Mouse (Mus musculus) heart, postnatal 25 days (tissue): ENCODE measurements around the gene Lrmda. TPM values are rescaled to one million over a fixed set of nuclear protein-coding genes. Genes with fewer than 3 reads are reported as not detected.

Source experiments
- DNase-seq: peaks from one replicate; pipeline ENCODE4 v3.0.0; 2022; ENCODE audit warnings: low spot score
- intact Hi-C: fragments of 180-260 bp; cut with DNase I; formaldehyde crosslinking; loops from one replicate; pipeline ENCODE4 v1.15.1; 2025
- total RNA-seq, 2 experiments: library from RNA; stranded (reverse); gene quantifications; 2 replicates each; pipeline ENCODE4 v1.2.3; 2021

The Lrmda gene
- total RNA-seq, 2 experiments from 2014 or later: 0.83 to 1.8 TPM

- DNase-seq: no peak
- intact Hi-C loops: no loop called here
Measured at GRCm38 (mm10) chr14:22036338-22036737, 16.8 kb downstream of the Lrmda start.

DNA sequence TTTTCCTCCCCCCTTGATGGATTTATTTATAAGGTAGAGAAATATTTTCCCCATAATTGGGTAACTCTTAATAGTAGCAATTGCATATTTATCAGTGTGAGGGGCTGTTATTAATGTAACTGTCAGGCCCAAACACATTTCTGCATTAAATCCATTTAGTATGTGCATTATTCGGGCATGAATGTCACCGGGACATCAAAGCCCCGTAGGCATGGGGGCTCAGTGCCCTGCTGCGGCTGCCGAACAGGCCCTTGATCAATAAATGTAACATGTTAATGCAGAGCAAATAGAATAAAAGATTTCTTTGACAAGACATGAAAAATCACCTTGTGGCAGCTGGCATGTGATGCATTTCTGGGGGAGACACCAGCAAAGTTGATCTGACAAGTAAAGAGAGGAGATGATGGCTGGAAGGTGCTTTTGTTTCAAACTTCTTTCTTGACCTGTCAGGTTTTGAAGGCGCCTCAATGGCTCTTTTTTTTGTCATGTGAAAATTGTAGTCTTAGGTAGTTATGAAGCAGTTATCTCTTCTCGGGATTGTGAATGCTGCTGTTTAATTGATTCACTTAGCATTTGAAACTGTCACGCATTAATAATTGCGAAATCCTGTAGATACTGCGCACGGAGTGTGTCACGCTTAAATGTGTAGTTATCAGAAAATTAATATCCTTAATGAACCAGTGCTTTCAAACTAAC is 17.4 kb downstream of the Lrmda start:
- intact Hi-C loops: no loop called here
- no peak for DNase-seq

DNA sequence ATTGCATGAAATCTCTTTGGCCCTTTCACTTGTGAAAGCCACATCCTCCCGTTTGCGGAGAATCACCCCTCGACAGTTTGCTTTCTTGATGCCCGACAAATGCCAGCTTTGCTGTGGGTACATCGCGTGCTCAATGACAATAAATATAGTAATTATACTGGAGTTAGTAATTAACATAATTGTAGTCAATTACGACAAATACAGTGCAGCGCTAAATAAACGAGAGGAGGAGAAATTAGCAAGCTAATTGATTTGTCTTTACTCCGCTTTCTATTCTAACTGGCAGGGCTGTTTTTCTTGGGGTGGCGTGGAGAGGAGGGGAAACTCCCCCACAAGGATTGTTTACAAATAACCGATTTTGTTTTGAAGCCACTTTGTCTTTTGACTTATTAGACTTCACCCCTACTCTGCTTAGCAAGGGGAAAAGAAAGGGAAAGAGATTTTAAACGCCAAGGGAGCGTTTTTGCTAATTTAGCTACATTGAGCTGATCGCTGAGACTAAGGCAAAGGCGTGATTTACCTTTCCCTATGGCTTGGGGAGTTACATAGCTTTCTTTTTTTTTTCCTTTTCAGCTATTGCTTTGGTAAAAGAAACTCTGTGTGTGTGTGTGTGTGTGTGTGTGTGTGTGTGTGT is 18.1 kb downstream of the Lrmda start:
- intact Hi-C loops: no loop called here
- DNase-seq: no peak

DNA sequence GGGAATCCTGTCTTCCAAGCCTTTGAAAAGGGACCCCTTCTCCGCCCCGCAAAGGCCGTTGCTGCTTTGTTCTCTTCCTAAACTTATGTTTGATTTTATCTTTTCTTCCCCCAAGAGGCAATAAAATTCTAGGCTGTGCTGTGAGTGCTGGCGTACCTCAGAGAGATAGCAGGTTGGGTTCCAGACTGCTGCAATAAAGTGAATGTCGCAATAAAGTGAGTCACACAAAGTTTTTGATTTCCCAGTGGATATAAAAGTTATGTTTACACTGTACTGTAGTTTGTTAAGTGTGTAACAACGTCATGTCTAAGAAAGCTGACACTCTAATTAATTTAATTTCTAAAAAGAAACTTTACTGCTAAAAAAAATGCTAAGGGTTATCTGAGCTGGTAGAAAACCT is 22.6 kb downstream of the Lrmda start:
- DNase-seq: no peak
- intact Hi-C loops: no loop called here

DNA sequence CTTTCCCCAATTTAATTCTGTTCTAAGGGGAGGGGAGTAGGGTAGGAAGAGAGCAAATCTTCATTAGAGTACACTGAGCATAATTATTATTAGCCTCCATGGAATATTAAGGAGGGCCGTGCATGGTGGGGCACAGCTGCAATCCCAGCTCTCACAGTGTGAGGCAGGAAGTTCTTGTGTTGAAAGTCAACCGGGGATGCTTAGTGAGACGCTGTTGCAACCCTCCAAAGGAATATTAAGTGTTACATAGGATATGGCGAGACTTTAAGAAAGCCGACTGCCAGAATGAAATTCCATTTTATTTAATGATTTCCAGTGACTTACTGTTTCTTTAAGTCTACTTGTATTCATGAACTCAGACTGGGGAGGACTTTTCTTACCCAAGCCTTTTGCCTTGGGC is 23.9 kb downstream of the Lrmda start:
- intact Hi-C loops: no loop called here
- DNase-seq: no peak

DNA sequence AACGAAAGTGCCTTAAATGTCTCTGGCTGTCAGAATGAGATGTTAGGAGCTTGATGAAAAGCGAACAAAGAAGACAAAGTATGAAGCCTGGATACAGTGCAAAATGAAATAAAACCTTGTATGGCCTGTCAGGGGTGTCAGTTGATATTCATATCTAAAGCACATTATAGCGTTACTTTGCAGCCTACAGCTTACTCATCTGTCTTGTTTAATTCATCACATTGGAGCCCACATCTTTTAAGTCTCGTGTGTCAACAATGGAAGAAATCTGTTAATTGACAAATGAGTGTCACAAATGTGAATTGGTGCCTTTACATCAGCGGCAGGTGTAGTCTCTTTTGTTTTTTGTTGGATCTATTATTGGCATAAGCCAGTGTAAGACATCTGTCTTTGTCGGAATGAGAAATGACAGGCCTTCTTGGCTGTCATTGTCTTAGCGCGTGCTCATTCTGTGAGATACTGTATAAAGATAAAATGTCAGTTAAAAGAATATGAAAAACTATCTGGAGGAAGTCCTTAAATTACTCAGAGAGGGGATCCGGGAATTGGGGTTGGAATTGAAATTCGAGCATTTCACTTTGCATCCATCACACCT is 26.8 kb downstream of the Lrmda start:
- intact Hi-C loops: no loop called here
- no peak for DNase-seq

DNA sequence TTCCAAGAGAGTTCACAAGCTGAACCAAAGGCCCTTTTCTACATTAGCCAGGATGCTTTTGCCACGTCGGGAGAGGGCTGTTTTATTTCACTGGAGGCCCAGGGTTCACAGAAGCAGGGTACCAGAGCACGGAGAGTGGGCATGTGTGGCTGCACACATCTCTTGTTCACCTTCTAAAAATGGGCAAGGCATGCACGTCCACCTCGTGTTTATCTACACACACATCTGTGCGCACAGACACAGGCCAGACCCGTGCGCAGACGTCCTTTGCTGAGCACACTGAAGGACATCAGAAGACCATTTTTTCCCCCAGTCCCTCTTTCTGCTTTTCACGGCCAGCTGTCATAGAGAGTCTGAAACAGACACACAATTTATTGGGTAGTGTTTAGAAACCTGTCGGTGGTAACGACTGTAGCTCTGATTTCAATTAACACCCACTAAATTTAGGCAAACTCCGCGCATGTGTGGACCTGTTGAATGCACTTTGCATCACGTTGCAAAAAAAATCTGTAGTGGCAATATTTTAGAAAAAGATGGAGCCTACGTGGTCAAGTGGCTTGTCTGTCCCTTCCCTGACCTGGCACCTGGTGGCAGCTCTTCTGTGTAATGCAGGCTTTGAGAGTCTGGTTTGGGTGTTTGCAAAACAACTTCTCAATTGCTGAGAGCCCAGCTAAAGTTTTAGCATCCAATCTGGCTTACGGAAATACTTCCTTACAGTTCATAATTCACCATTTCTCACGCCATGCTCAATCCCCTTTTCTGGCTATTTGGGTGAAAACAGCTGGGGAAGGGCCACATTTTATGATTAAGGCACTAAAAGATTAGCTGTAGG is 28.8 kb downstream of the Lrmda start:
- no peak for DNase-seq
- intact Hi-C loops: no loop called here

- intact Hi-C loops: no loop called here
- no peak for DNase-seq
Measured at GRCm38 (mm10) chr14:22048900-22049199, 29.3 kb downstream of the Lrmda start.

DNA sequence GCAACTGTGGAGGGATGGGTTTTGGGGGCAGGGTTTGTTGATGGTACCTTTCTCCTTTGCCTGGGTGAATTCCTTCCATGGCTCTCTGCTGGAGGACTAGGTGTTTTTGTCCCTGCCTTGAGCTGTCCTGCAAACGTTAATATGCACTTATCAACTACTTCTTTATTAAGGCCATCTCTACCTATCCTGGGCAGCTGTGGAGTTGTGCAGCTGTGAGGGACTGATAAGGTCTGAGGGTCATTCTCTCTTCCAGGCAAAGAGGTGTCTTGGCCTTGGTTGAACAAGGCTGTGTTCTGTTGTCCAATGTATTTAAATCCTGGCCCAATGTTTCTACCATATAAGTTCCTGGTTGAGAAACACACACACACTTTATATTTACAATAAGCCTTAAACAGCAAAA is 29.8 kb downstream of the Lrmda start:
- intact Hi-C loops: no loop called here
- no peak for DNase-seq

- intact Hi-C loops: no loop called here
- peak; percentile 20 for DNase-seq
Measured at GRCm38 (mm10) chr14:22051941-22052664, 32.6 kb downstream of the Lrmda start.

DNA sequence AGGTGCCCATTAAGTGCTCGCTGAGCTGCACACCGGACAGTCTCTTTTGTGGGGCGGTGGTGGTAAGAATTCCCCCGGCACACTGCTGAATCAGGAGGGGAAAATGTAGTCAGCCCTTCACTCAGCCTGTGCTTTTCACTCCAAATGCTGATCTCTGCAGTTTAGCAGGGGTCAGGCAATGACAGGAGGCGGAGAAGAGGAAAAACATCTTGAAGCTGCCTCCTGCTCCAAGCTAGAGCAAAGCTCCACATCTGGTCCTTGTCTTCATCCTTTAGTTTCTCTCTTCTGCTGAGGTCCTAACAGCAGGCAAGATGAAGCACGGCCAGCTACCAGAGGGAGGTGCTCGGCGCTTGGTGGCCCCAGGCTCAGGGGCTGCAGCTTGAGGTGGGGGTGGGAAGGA is 36.1 kb downstream of the Lrmda start:
- intact Hi-C loops: no loop called here
- no peak for DNase-seq

GRCm38 (mm10) chr14:22056246-22056645 is 36.7 kb downstream of the Lrmda start:
- no peak for DNase-seq
- intact Hi-C loops: no loop called here

DNA sequence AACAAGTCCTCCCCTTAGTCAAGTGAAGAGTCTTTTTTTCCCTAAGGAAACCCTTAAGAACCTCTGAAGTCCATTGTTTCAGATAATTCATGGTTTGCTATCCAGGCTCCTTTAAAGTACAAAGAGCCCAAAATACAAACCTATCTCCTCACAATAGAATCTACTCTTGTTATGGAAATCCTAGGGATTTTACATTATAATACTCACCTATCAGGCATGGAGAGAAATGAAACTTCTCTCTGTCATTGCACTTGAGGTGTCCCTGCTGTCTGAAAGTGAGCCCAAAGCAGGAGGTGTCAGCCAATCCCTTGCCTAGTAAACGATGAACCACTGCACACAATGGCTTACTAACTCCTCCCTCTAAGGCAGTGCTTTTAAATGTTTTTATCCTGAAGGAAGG is 39.2 kb downstream of the Lrmda start:
- DNase-seq: no peak
- intact Hi-C loops: no loop called here

GRCm38 (mm10) chr14:22059348-22059861 is 39.9 kb downstream of the Lrmda start:
- intact Hi-C loops: no loop called here
- DNase-seq: no peak

- no peak for DNase-seq
- intact Hi-C loops: no loop called here
Measured at GRCm38 (mm10) chr14:22060787-22061186, 41.3 kb downstream of the Lrmda start.

DNA sequence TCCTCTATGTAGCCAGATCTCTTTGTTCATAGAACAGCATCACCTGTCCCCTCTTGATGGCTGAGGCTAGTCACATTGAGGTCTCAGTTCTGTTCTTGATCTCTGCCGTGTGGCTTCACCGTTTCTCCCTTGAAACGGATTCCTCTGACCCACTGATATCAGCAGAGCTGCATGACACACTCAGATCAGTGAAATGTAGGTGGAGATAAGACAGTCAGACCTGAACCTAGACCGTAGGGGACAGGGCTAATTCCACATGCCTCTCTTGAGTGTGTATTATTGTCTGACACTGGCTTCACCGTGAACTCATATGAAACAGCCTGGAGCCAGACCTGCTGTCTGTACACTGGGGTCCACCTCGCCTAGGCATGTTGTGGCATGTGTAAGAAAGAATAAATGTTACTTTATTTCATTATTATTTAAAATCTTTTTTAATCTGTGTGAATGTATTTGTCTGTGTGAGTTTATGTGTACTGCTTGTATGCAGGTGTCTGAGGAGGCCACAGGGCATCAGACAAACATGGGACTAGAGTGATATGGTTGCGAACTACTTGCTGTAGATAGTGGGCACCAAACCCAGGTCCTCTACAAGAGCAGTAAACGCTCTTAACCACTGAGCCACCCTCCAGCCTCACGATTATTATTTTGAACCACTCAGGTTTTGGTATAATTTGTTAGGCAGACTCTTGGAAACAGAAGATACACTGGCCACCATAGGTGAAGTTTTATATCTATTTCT is 42.8 kb downstream of the Lrmda start:
- DNase-seq: no peak
- intact Hi-C loops: no loop called here

- intact Hi-C loops: no loop called here
- no peak for DNase-seq
Measured at GRCm38 (mm10) chr14:22069169-22069568, 49.7 kb downstream of the Lrmda start.

GRCm38 (mm10) chr14:22073385-22073784 is 53.9 kb downstream of the Lrmda start:
- intact Hi-C loops: no loop called here
- no peak for DNase-seq

DNA sequence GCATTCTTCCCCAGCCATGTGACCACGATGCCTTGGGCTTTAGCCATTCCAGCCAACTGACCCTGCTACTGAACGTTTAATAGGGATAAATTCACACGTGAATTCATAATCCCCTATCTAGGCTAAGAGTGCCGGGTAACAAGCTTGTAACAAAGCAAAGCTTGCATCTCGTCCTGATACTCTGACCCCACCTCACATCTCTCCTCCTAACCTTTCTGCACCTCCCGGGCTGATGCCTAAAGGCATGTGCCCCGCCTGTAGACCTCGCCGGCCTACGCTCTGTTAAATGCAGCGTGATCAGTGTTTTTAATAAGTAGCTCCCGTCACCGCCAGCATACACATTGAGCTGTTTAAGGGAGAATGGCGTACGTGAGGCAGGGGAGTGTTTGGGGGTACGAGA is 54.7 kb downstream of the Lrmda start:
- intact Hi-C loops: no loop called here
- DNase-seq: no peak
